Comparison of ENCODE assay signal across 23 mouse cellular contexts in the genomic region with DNA sequence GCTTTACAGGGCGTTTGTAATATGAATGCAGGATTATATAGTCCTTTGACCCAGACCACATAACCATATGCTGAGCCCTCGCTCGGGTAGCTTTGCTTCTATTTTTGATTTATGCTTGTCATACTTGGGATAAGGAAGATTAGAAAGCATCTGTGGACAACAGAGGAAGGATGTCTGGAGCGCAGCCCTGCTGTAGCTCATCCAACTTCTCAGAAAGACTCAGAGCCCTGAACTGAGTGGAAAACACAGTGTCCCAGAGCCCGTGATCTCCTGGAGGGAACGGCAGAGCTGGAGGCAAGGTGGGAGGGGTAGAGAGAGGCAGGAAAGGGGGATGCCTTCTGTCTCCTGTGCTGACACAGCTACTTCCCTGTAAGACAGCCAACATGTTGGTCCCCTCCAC. TPM values are rescaled to one million over a fixed set of nuclear protein-coding genes. Genes with fewer than 3 reads are reported as not detected.
DNase-seq lines count a peak whose midpoint lies in the region; ATAC-seq and TF ChIP-seq lines count a peak whose summit lies in the region.
"Had no signal": no experiment of that assay in that cellular context is flagged by ENCODE, and none has a peak within 500 bp of the region (broad histone marks: within the 10 kb centered on the region; RNA-seq: fewer than 3 reads in every experiment).

No protein-coding gene starts in this region.

- DNase-seq in heart, adult 8-10 months (ENCODE audit: low spot score) = no peak
- DNase-seq in stomach, postnatal 0 days (ENCODE audit: low spot score) = no peak
- DNase-seq in heart, postnatal 0 days (ENCODE audit: low spot score) = peak; percentile 21
- no peak for DNase-seq in right cerebral cortex, adult 18-20 months
- DNase-seq: adrenal gland, postnatal 25 days; B cell, adult 2 months; cerebellum, adult 11-12 months; cerebellum, postnatal 25 days; embryo, embryonic 11 days; gastrocnemius, postnatal 25 days; kidney, adult 18-20 months; kidney, postnatal 10 days; layer of hippocampus, postnatal 36 days; lung, postnatal 4 days; thymus, adult 2 months had no signal

- no peak overlapping the region for H3K27ac ChIP-seq in heart, embryonic 11.5 days (ENCODE audit: low read depth, low read length)
- peak overlapping the region; percentile 21; the same call in 1 of the 2 replicates for H3K27ac ChIP-seq in stomach, embryonic 14.5 days (ENCODE audit: low read length)
- no peak overlapping the region for H3K27ac ChIP-seq in stomach, postnatal 0 days (replicated peaks)
- peak overlapping the region; percentile 22 for H3K27ac ChIP-seq in heart, postnatal 0 days (ENCODE audit: low read depth)
- no peak overlapping the region for H3K27ac ChIP-seq in kidney, embryonic 14.5 days (ENCODE audit: low read depth, low read length)
- H3K27ac ChIP-seq: hindbrain, postnatal 0 days; limb, embryonic 15.5 days; midbrain, embryonic 12.5 days had no signal

- peaks cover 25% of the 10 kb centered on the region for H3K4me1 ChIP-seq in heart, embryonic 11.5 days (ENCODE audit: control insufficient read depth, insufficient read depth, low read length)
- H3K4me1 ChIP-seq in stomach, embryonic 14.5 days (ENCODE audit: control insufficient read depth, insufficient read depth, low read length) = peaks cover 9% of the 10 kb centered on the region; the same call in 1 of the 2 replicates
- H3K4me1 ChIP-seq in stomach, postnatal 0 days (replicated peaks; ENCODE audit: control insufficient read depth, insufficient read depth) = no peaks in the 10 kb centered on the region
- 0 out of 2 replicates have a peak, but pooled peaks cover 18% of the 10 kb centered on the region for H3K4me1 ChIP-seq in heart, postnatal 0 days (ENCODE audit: control insufficient read depth, insufficient read depth)
- H3K4me1 ChIP-seq in kidney, embryonic 14.5 days (ENCODE audit: control insufficient read depth, insufficient read depth, low read length) = no peaks in the 10 kb centered on the region

- H3K27me3 ChIP-seq in heart, embryonic 11.5 days (ENCODE audit: control insufficient read depth, insufficient read depth, low read length) = no peaks in the 10 kb centered on the region
- H3K27me3 ChIP-seq in stomach, embryonic 14.5 days (ENCODE audit: control insufficient read depth, insufficient read depth, low read length) = no peaks in the 10 kb centered on the region
- H3K27me3 ChIP-seq in stomach, postnatal 0 days (ENCODE audit: control insufficient read depth, insufficient read depth, low read length) = no peaks in the 10 kb centered on the region
- H3K27me3 ChIP-seq in heart, postnatal 0 days (ENCODE audit: control insufficient read depth, insufficient read depth, low read length) = no peaks in the 10 kb centered on the region
- no peaks in the 10 kb centered on the region for H3K27me3 ChIP-seq in kidney, embryonic 14.5 days (ENCODE audit: control insufficient read depth, insufficient read depth, low read length)
- H3K27me3 ChIP-seq: limb, embryonic 15.5 days; midbrain, embryonic 12.5 days had no signal

- no peaks in the 10 kb centered on the region for H3K9me3 ChIP-seq in heart, embryonic 11.5 days (replicated peaks; ENCODE audit: control insufficient read depth, low read length)
- no peaks in the 10 kb centered on the region for H3K9me3 ChIP-seq in stomach, embryonic 14.5 days (ENCODE audit: control insufficient read depth, low read depth, low read length)
- H3K9me3 ChIP-seq in stomach, postnatal 0 days (ENCODE audit: control insufficient read depth, low read length) = no peaks in the 10 kb centered on the region
- 0 out of 2 replicates have a peak, but pooled peaks cover 3% of the 10 kb centered on the region for H3K9me3 ChIP-seq in heart, postnatal 0 days (replicated peaks; ENCODE audit: control insufficient read depth, low read length)
- H3K9me3 ChIP-seq in kidney, embryonic 14.5 days (ENCODE audit: control insufficient read depth, low read length) = no peaks in the 10 kb centered on the region
- H3K9me3 ChIP-seq: limb, embryonic 15.5 days; midbrain, embryonic 12.5 days had no signal

- H3K4me2 ChIP-seq in heart, embryonic 11.5 days = no peak overlapping the region
- no peak overlapping the region for H3K4me2 ChIP-seq in stomach, embryonic 14.5 days (replicated peaks; ENCODE audit: low read depth, low read length)
- no peak overlapping the region for H3K4me2 ChIP-seq in stomach, postnatal 0 days (replicated peaks; ENCODE audit: low read depth)
- no peak overlapping the region for H3K4me2 ChIP-seq in heart, postnatal 0 days (ENCODE audit: low read depth, low read length)
- no peak overlapping the region for H3K4me2 ChIP-seq in kidney, embryonic 14.5 days (replicated peaks; ENCODE audit: low read depth, low read length)
- H3K4me2 ChIP-seq: limb, embryonic 15.5 days; midbrain, embryonic 12.5 days had no signal

- no peaks in the 10 kb centered on the region for H3K36me3 ChIP-seq in heart, embryonic 11.5 days (ENCODE audit: control insufficient read depth, insufficient read depth, low read length)
- no peaks in the 10 kb centered on the region for H3K36me3 ChIP-seq in stomach, embryonic 14.5 days (ENCODE audit: control insufficient read depth, insufficient read depth, low read length)
- no peaks in the 10 kb centered on the region for H3K36me3 ChIP-seq in stomach, postnatal 0 days (ENCODE audit: control insufficient read depth, insufficient read depth, low read length)
- H3K36me3 ChIP-seq in heart, postnatal 0 days (replicated peaks; ENCODE audit: control insufficient read depth, insufficient read depth, low read length) = no peaks in the 10 kb centered on the region
- H3K36me3 ChIP-seq in kidney, embryonic 14.5 days (ENCODE audit: control insufficient read depth, insufficient read depth, low read length) = no peaks in the 10 kb centered on the region
- H3K36me3 ChIP-seq: limb, embryonic 15.5 days; midbrain, embryonic 12.5 days had no signal

- no peak overlapping the region for H3K4me3 ChIP-seq in heart, embryonic 11.5 days (ENCODE audit: low read depth, low read length)
- no peak overlapping the region for H3K4me3 ChIP-seq in stomach, embryonic 14.5 days (ENCODE audit: low read depth, low read length)
- H3K4me3 ChIP-seq in stomach, postnatal 0 days (ENCODE audit: low read depth, low read length) = no peak overlapping the region
- H3K4me3 ChIP-seq in heart, postnatal 0 days (ENCODE audit: low read depth, low read length) = no peak overlapping the region
- no peak overlapping the region for H3K4me3 ChIP-seq in kidney, embryonic 14.5 days (ENCODE audit: low read length)
- H3K4me3 ChIP-seq: limb, embryonic 15.5 days; midbrain, embryonic 12.5 days had no signal

- no peak for ATAC-seq in heart, embryonic 11.5 days (replicated peaks; ENCODE audit: insufficient number of reproducible peaks, low FRiP score, low TSS enrichment)
- peak; percentile 40; the same call in 1 of the 2 replicates for ATAC-seq in stomach, embryonic 14.5 days (ENCODE audit: insufficient number of reproducible peaks, insufficient read depth, low FRiP score, low read depth)
- ATAC-seq in stomach, postnatal 0 days (ENCODE audit: low FRiP score, low TSS enrichment) = no peak
- ATAC-seq in heart, postnatal 0 days (ENCODE audit: insufficient read depth, low read depth) = 0 out of 2 replicates have a peak, but pooled peaks have one; percentile 22
- ATAC-seq in kidney, embryonic 14.5 days (ENCODE audit: low FRiP score, low TSS enrichment) = no peak
- ATAC-seq: hindbrain, postnatal 0 days had no signal

- no peak for TF ChIP-seq EP300 in stomach, postnatal 0 days (optimal IDR thresholded peaks at IDR 0.05)
- no peak for TF ChIP-seq EP300 in heart, postnatal 0 days (IDR thresholded peaks at IDR 0.05; ENCODE audit: low read depth)

- 43% methylated on average over 6 of the region's 6 CpGs for WGBS in heart, embryonic 11.5 days (ENCODE audit: insufficient replicate concordance)
- WGBS in stomach, embryonic 14.5 days = 38% methylated on average over 6 of the region's 6 CpGs
- WGBS in stomach, postnatal 0 days = 41% methylated on average over 6 of the region's 6 CpGs
- WGBS in heart, postnatal 0 days = 10% methylated on average over 6 of the region's 6 CpGs
- 68% methylated on average over 6 of the region's 6 CpGs for WGBS in kidney, embryonic 14.5 days

- TF ChIP-seq CTCF in stomach, postnatal 0 days (IDR thresholded peaks at IDR 0.05; ENCODE audit: low read depth) = no peak
- no peak for TF ChIP-seq CTCF in heart, postnatal 0 days (IDR thresholded peaks at IDR 0.05; ENCODE audit: low read depth)

- H3K9ac ChIP-seq in heart, embryonic 11.5 days (ENCODE audit: low read depth, low read length) = peak overlapping the region; percentile 40; the same call in 1 of the 2 replicates
- no peak overlapping the region for H3K9ac ChIP-seq in stomach, embryonic 14.5 days (replicated peaks; ENCODE audit: low read depth, low read length)
- no peak overlapping the region for H3K9ac ChIP-seq in stomach, postnatal 0 days (ENCODE audit: low read length)
- H3K9ac ChIP-seq in heart, postnatal 0 days (replicated peaks; ENCODE audit: low read depth, low read length) = no peak overlapping the region
- H3K9ac ChIP-seq in kidney, embryonic 14.5 days (ENCODE audit: low read depth, low read length) = no peak overlapping the region
- H3K9ac ChIP-seq: limb, embryonic 15.5 days; midbrain, embryonic 12.5 days had no signal

RNA-seq across cellular contexts. Expression of a gene that starts 33.7 kb away (rescaled TPM):
- 46.0 and 64.7 TPM in 2 replicates for polyA plus RNA-seq in heart, embryonic 11.5 days (2014; fragmentation: Nextera tagmentation; extraction: Ambion mirVana)
- 10 to 100 TPM; 29.2 to 44.2 (median 39.5) TPM for total RNA-seq in heart, adult 8-10 months (2022)
- polyA plus RNA-seq in stomach, embryonic 14.5 days (2014; fragmentation: Nextera tagmentation; extraction: Ambion mirVana) = 30.1 and 32.7 TPM in 2 replicates
- 9.9 and 12.2 TPM in 2 replicates for polyA plus RNA-seq in stomach, postnatal 0 days (2015; fragmentation: Nextera tagmentation; extraction: Ambion mirVana)
- 21.1 and 26.8 TPM in 2 replicates for total RNA-seq in heart, postnatal 0 days (2014; rRNA removed; ENCODE audit: low replicate concordance)
- polyA plus RNA-seq in heart, postnatal 0 days (2015; fragmentation: Nextera tagmentation; extraction: Ambion mirVana) = 33.8 and 43.7 TPM in 2 replicates
- 5.7 and 18.7 TPM in 2 replicates for polyA plus RNA-seq in kidney, embryonic 14.5 days (2014; fragmentation: Nextera tagmentation; extraction: Ambion mirVana)
- total RNA-seq: hematopoietic stem cell, adult 5-6 weeks; monocyte, adult 5-6 weeks had no signal

Comparison
In these comparisons a context has a peak if more than half of its experiments do, and no peak if none do; other contexts are left out.
1. ATAC-seq: peak in stomach, embryonic 14.5 days (single experiment) and heart, postnatal 0 days (single experiment); none in heart, embryonic 11.5 days (single experiment), stomach, postnatal 0 days (single experiment) and kidney, embryonic 14.5 days (single experiment).
2. H3K27ac ChIP-seq: peak in stomach, embryonic 14.5 days (single experiment) and heart, postnatal 0 days (single experiment); none in heart, embryonic 11.5 days (single experiment), stomach, postnatal 0 days (single experiment) and kidney, embryonic 14.5 days (single experiment).